Mouse (Mus musculus): ENCODE measurements around the gene Spag5.

GRCm38 (mm10) chr11:78349441-78350358, 48.4 kb downstream of the Spag5 start:
- TF ChIP-seq POLR2A (IDR thresholded peaks at IDR 0.05; ENCODE audit: extremely low read depth, insufficient read depth, low read length) = no peak
- no peak for TF ChIP-seq CTCF (IDR thresholded peaks at IDR 0.05; ENCODE audit: extremely low read depth, insufficient read depth, low read length)

Data from cortical plate, adult 2 months (tissue).